Mouse (Mus musculus): ENCODE results near the gene Hoxa1.

- TF ChIP-seq GATA1 (IDR thresholded peaks at IDR 0.05; ENCODE audit: borderline replicate concordance, low read length), result no peak
- TF ChIP-seq FLI1 (IDR thresholded peaks at IDR 0.05; ENCODE audit: low read length), result no peak
Measured at GRCm38 (mm10) chr6:52115899-52116298, 42.2 kb downstream of the Hoxa1 start.
